Mouse (Mus musculus) G1E (cell line): ENCODE results near the gene Insm1. TPM values are rescaled to one million over a fixed set of nuclear protein-coding genes. Genes with fewer than 3 reads are reported as not detected.

Experiments
- ATAC-seq: 2 replicates; pipeline ENCODE4 v1.8.0; 2016; ENCODE audit warnings: mild to moderate bottlenecking; ENCODE audit not compliant: insufficient number of reproducible peaks, poor library complexity, low FRiP score, severe bottlenecking; ENCODE audit errors: extremely low read depth
- DNase-seq: peaks from one replicate; pipeline ENCODE4 v3.0.0; 2012; ENCODE audit warnings: low spot score
- H3K27me3 ChIP-seq: 2 replicates; pipeline ENCODE4 v1.6.1; 2012; ENCODE audit warnings: mild to moderate bottlenecking, low read length, inconsistent platforms; ENCODE audit not compliant: insufficient read depth
- H3K36me3 ChIP-seq: replicated peaks from 2 replicates; pipeline ENCODE3; 2012; ENCODE audit warnings: mild to moderate bottlenecking, inconsistent platforms
- H3K4me1 ChIP-seq: 2 replicates; pipeline ENCODE4 v1.6.1; 2012; ENCODE audit warnings: low read depth, low read length, inconsistent platforms, mixed read lengths; ENCODE audit not compliant: insufficient read depth
- H3K4me3 ChIP-seq: 2 replicates; pipeline ENCODE4 v1.5.1; 2012; ENCODE audit warnings: low read depth, mild to moderate bottlenecking, inconsistent platforms, low read length, moderate library complexity, mixed read lengths
- H3K9me3 ChIP-seq: replicated peaks from 2 replicates; pipeline ENCODE4 v1.6.1; 2012; ENCODE audit warnings: inconsistent platforms
- CTCF ChIP-seq: IDR thresholded peaks from 2 replicates; pipeline ENCODE4 v1.5.1; 2012; ENCODE audit warnings: low read depth, low read length, inconsistent platforms, mixed read lengths
- GATA1 ChIP-seq: IDR thresholded peaks from 2 replicates; pipeline ENCODE4 v1.6.1; 2012; ENCODE audit warnings: borderline replicate concordance, low read length, inconsistent platforms, mixed read lengths
- GATA2 ChIP-seq: IDR thresholded peaks from 2 replicates; pipeline ENCODE4 v1.6.1; 2012; ENCODE audit warnings: low read depth, low read length, inconsistent platforms, borderline replicate concordance
- POLR2AphosphoS5 ChIP-seq: IDR thresholded peaks from 2 replicates; pipeline ENCODE4 v1.6.1; 2012; ENCODE audit warnings: low read depth, low read length, inconsistent platforms; ENCODE audit not compliant: insufficient replicate concordance
- TAL1 ChIP-seq: conservative IDR thresholded peaks from 2 replicates; pipeline ENCODE4 v1.6.1; 2012; ENCODE audit warnings: low read depth, low read length, inconsistent platforms, mixed read lengths
- polyA plus RNA-seq: library from polyadenylated mRNA; stranded (reverse); fragments of >175 nt; gene quantifications from 2 replicates; pipeline ENCODE4 v1.2.3, GENCODE M21; 2012
- total RNA-seq, 2 experiments: library from RNA; stranded (forward) in 1 of 2; stranded (reverse) in 1 of 2; fragments of 200-1000 nt in 1 of 2; fragments of >200 nt in 1 of 2; fragmentation: Nextera tagmentation in 1 of 2; gene quantifications; 2 replicates each; pipeline ENCODE4 v1.2.3; 2014 to 2017

Insm1 gene
- total and polyA plus RNA-seq, 3 experiments: 0.05 TPM; not detected in 2

GRCm38 (mm10) chr2:146239196-146239747 lies 17.6 kb downstream of the Insm1 start:
- Histone ChIP-seq H3K9me3 (no peaks in the 10 kb centered on the region), H3K36me3 (peaks cover 14% of the 10 kb centered on the region), H3K27me3 (no peaks in the 10 kb centered on the region), H3K4me1 (0 out of 2 replicates have a peak, but pooled peaks cover 4% of the 10 kb centered on the region), H3K4me3 (no peak overlapping the region)
- ATAC-seq (no peak), DNase-seq (no peak)
- TF ChIP-seq POLR2AphosphoS5: no peak

DNA sequence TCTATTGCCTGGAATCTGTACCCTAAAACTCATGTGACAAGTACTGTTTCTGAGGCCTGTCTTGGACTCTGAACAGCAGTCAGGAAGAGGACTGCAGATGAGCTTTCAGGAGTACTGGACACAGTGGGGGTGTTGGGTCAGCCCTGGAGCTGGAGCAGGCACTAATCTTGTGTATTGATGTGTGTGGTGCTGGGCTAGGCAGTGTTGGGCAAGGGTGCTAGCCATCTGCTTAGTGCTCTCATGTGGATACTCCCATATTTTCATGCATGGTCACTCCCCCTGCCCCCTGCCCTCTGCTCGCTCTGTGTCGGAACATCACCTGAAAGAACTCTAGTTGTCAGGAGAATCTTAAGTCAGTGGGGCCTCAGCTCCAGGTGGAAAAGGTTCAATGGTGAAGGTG lies 22.3 kb downstream of the Insm1 start:
- DNase-seq (no peak), ATAC-seq (no peak)
- no peak overlapping the region for H3K4me3 ChIP-seq
- no peaks in the 10 kb centered on the region for H3K9me3 ChIP-seq
- no peaks in the 10 kb centered on the region for H3K4me1 ChIP-seq
- no peaks in the 10 kb centered on the region for H3K27me3 ChIP-seq
- TF ChIP-seq GATA1 (no peak), CTCF (no peak), TAL1 (no peak), POLR2AphosphoS5 (no peak), GATA2 (no peak)
- peaks cover 47% of the 10 kb centered on the region for H3K36me3 ChIP-seq

DNA sequence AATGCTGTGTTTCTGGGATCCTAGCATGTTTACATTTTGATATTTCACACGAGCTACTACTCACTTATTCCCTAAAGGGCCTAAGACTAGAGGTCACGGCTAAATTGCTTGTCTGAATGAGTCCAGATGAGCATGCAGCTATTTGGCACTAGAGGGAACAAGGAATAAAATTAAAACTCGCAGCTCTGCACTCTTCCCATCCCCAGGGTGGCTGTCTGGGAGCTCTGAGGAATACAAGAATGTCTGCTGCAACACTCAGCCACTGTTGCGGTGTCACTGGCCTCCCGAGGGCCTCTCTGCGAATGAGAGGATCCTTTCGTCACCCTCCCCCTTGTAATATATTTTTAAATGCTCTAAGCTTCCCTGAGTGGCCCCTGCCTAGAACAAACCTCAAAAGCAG lies 23.7 kb downstream of the Insm1 start:
- H3K4me1 ChIP-seq: no peaks in the 10 kb centered on the region
- TF ChIP-seq GATA2: no peak
- no peak for TF ChIP-seq POLR2AphosphoS5
- no peak for TF ChIP-seq GATA1
- TF ChIP-seq CTCF: no peak
- no peak for TF ChIP-seq TAL1
- DNase-seq: no peak
- ATAC-seq: no peak
- peaks cover 52% of the 10 kb centered on the region for H3K36me3 ChIP-seq
- H3K9me3 ChIP-seq: no peaks in the 10 kb centered on the region
- H3K27me3 ChIP-seq: no peaks in the 10 kb centered on the region
- H3K4me3 ChIP-seq: no peak overlapping the region

DNA sequence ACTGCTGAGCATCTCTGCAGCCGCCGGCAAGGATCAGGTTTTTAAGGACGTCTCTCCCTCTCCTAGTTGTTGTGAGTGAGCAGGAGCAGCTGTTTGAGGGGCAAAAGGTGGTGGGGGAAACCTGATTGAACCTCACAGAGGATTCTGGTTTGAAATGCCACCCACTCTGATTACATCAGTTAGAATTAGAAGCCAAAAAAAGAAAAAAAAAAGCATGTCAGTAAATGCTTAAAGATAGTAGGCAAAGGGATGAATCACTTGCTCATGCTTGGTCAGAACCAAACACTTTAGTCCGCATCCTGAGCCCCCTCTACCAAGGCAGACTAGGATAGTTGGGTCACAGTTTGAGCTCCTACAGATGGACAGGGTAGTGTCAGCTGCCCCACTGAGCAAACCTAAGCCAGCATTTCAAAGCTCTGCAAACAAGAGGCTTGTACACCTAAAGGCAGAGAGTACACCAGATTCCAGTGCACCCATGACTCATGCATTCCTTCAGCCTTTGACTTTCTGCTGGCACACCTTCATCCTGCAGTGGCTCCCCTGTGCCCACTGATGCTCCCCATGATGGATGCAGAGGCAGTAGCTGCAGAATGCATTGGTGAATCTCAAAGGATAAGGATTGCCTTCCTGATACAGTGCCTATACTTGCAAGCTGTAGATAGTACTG lies 24.8 kb downstream of the Insm1 start:
- Histone ChIP-seq H3K9me3 (no peaks in the 10 kb centered on the region), H3K27me3 (no peaks in the 10 kb centered on the region), H3K4me1 (no peaks in the 10 kb centered on the region), H3K4me3 (no peak overlapping the region), H3K36me3 (peaks cover 54% of the 10 kb centered on the region)
- no peak for DNase-seq
- TF ChIP-seq GATA2 (no peak), GATA1 (no peak), POLR2AphosphoS5 (no peak), CTCF (no peak), TAL1 (no peak)
- ATAC-seq: no peak

- Histone ChIP-seq H3K27me3 (no peaks in the 10 kb centered on the region), H3K4me3 (no peak overlapping the region), H3K9me3 (no peaks in the 10 kb centered on the region), H3K36me3 (peaks cover 62% of the 10 kb centered on the region), H3K4me1 (no peaks in the 10 kb centered on the region)
- DNase-seq (no peak), ATAC-seq (no peak)
- no peak for TF ChIP-seq POLR2AphosphoS5
- TF ChIP-seq GATA2: no peak
- no peak for TF ChIP-seq CTCF
- no peak for TF ChIP-seq GATA1
- TF ChIP-seq TAL1: no peak
These were observed 25.9 kb downstream of the Insm1 start for GRCm38 (mm10) chr2:146247576-146247975.

DNA sequence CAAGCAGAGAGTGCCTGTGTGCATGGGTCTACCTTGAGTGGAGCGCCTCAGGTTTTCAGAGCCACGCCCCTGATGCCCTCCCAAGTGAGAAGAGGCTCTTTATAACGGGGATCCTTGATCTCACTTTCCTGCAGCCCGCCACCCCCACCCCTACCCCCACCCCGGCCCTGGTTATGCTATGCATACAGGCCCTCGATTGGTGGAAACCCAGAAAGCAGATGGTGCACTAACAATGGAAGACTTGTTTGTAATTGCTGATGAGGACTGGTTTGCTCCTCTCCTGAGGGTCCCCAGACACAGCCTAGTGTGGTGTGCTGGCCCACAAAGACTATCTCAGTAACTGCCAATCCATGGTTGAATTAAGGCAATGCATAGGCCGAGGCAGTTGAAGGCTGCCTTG lies 27.3 kb downstream of the Insm1 start:
- no peak for DNase-seq
- no peak overlapping the region for H3K4me3 ChIP-seq
- H3K27me3 ChIP-seq: no peaks in the 10 kb centered on the region
- no peak for TF ChIP-seq CTCF
- TF ChIP-seq GATA1: no peak
- no peak for TF ChIP-seq POLR2AphosphoS5
- no peak for TF ChIP-seq TAL1
- TF ChIP-seq GATA2: no peak
- ATAC-seq: no peak
- no peaks in the 10 kb centered on the region for H3K4me1 ChIP-seq
- peaks cover 61% of the 10 kb centered on the region for H3K36me3 ChIP-seq
- no peaks in the 10 kb centered on the region for H3K9me3 ChIP-seq
